Mouse (Mus musculus): ENCODE data around the gene Wasf2. TPM values are rescaled to one million over a fixed set of nuclear protein-coding genes. Genes with fewer than 3 reads are reported as not detected.

The Wasf2 gene
- total RNA-seq, 1 experiment from 2014 or later, result 137 TPM

- peak; percentile 84 for DNase-seq
Observed at GRCm38 (mm10) chr4:133240490-133240921, 110.2 kb downstream of the Wasf2 start, which contains the start of gene Map3k6. Gene Map3k6 (plus strand): TSS chr4:133240818.

DNA sequence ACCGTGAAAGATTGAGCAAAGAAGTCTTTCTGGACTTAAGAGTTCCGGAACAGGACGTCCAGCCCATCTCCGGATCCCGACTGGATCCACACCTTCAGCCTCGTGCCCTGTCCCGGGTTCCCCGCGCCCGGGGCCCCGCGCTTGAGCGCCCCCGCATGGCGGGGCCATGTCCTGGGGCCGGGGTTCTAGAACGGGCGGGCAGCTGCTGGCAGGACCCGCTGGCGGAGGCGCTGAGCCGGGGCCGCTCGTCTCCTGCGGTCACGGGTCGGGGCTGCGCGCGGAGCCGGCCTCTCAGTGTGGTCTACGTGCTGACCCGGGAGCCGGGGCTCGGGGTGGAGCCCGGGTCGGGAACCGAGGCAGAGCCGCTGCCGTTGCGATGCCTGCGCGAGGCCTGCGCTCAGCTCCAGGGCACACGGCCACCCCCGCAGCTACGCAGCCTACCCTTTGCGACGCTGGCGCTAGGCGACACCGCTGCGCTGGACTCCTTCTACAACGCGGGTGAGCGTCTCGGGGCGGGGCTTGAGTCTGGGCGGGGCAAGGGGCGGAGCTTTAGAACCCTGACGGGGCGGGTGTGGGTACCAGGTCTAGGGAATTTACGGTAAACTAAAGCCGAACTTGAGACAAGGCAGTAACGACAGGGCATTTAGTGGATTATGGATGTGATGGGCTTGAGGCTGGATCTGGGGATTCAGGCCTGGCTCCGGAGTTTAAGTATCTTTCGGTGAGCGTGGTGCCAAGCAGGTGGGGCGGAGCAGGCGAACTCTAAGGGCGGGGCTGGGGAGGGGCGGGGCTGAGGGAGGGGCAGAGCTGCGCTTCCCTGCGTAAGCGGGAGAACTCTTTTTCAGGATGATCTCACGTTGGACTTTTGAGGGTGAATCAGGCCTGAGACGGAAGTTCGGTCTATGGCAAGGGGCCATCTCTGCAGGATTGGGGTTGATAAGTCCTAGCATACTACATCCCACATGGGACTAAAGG is 110.9 kb downstream of the Wasf2 start:
- peak; percentile 94 for DNase-seq

DNA sequence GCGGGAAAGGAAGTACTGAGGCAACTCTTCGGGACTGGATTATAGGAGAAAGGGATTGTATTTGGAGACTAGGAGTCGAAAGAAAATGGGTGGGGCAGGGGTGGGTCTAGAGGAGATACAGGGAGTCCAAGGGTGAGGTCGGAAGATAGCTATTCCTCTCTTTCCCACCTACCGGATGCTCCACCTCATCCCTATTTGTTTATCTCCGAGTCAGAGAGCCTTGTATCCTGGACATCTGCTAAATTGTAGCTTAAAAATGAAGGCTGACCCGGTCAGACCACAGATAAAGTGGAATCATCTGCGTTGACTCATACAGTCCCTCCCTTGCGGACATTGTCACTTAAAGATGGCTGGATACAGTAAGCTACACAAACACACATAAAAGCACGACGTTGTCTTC is 111.6 kb downstream of the Wasf2 start:
- no peak for DNase-seq

- DNase-seq, result no peak
Observed at GRCm38 (mm10) chr4:133242710-133243109, 112.4 kb downstream of the Wasf2 start.

DNA sequence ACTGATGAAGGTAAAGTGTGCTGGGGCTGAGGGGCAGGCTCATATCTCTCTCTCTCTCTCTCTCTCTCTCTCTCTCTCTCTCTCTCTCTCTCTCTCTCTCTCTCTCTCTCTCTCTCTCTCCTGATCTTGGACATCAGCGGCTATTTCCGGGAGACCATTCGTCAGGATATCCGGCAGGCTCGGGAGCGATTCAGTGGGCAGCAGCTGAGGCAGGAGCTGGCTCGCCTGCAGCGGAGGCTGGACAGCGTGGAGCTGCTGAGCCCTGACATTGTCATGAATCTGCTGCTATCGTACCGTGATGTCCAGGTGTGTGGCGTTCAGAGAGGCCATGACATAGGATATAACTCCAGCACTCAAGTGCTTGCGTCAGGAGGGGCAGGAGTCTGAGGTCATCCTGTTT is 113.2 kb downstream of the Wasf2 start:
- DNase-seq, result no peak

DNA sequence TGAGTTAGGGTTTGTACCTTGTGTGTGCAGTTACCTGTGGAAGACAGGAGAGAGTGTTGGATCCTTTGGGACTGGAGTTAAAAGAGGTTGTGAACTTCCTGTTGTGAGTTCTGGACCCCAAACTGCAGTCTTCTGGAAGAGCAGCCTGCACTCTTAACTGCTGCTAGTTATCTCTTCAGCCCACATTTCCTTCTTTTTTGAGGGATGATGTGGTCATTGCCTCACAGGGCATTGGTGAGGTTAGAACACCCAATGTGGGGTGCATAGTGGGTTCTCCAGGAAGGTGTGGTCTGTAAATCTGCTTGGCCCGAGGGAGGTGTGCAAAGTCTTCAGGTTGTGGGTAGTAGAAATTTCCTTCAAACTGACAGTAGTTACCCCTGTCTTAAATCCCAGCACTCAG is 114.0 kb downstream of the Wasf2 start:
- no peak for DNase-seq

GRCm38 (mm10) chr4:133247072-133247471 is 116.8 kb downstream of the Wasf2 start:
- DNase-seq, result no peak

- DNase-seq, result no peak
Observed at GRCm38 (mm10) chr4:133247806-133248449, 117.6 kb downstream of the Wasf2 start.

Small RNA genes within 50 kb of the gene (microRNA-seq; reads per million reads assigned to microRNA genes)
- 1.0 to 1.1 reads per million in 2 experiments for gene Mir7017

Other genes starting within 250 kb of the Wasf2 start
- gene Stx12, start 246.0 kb upstream of the Wasf2 start, total RNA-seq (2021), result 56.4 and 57.6 TPM in 2 replicates
- 35.3 and 36.6 TPM in 2 replicates for gene Fam76a, start 207.9 kb upstream of the Wasf2 start, total RNA-seq (2021)
- gene Fgr, start 156.4 kb upstream of the Wasf2 start, total RNA-seq (2021), result 0.33 TPM in 1 of 2 replicates, not detected in the other
- 91.4 and 96.4 TPM in 2 replicates for gene Ahdc1, start 119.2 kb upstream of the Wasf2 start, total RNA-seq (2021)
- 1.4 and 1.5 TPM in 2 replicates for gene Cd164l2, start 81.6 kb downstream of the Wasf2 start, total RNA-seq (2021)
- gene Gpr3, start 82.0 kb downstream of the Wasf2 start, total RNA-seq (2021), result not detected in 2 replicates
- 15.7 and 20.1 TPM in 2 replicates for gene Map3k6, start 110.3 kb downstream of the Wasf2 start, total RNA-seq (2021)
- gene Sytl1, start 132.6 kb downstream of the Wasf2 start, total RNA-seq (2021), result 1.9 and 2.0 TPM in 2 replicates
- 60.2 and 73.3 TPM in 2 replicates for gene Tmem222, start 147.3 kb downstream of the Wasf2 start, total RNA-seq (2021)
- gene Wdtc1, start 223.0 kb downstream of the Wasf2 start, total RNA-seq (2021), result 46.7 and 60.7 TPM in 2 replicates
- 70.4 and 70.7 TPM in 2 replicates for gene Slc9a1, start 239.2 kb downstream of the Wasf2 start, total RNA-seq (2021)

Data from adrenal gland, postnatal 25 days (tissue).